Mouse (Mus musculus) cerebellum, adult 2 months (tissue): ENCODE measurements around the gene Atp5b.

ENCODE experiments used
- CTCF ChIP-seq: fragments of 200-500 bp; IDR thresholded peaks from 2 replicates; pipeline ENCODE4 v1.5.1; 2011; ENCODE audit warnings: low read depth, mild to moderate bottlenecking, control low read depth, low read length, moderate library complexity, borderline replicate concordance; ENCODE audit not compliant: insufficient read depth
- POLR2A ChIP-seq: fragments of 200-500 bp; IDR thresholded peaks from 2 replicates; pipeline ENCODE4 v1.6.1; 2011; ENCODE audit warnings: low read length, control low read depth, borderline replicate concordance; ENCODE audit not compliant: insufficient read depth

DNA sequence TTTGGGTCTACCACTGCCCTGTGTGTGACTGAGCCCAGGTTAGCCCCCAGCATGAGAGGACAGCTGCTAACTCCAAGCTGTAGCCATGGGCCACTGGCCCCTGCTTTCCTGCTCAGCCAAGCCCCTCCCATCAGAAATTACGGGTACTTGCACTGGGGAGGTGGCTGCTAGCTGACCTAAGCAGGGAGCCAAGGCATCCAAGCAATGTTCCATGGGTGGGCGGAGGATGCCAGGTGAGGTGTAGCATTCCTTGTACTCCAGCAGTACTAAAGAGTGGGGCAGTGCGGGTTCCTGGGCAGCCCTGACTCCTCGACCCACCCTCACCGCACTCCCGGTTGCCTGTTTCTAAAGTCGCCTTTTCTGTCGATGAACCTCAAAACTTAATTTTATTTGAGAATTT lies 45.1 kb downstream of the Atp5b start:
- TF ChIP-seq CTCF: no peak
- no peak for TF ChIP-seq POLR2A
